ENCODE assay signal across 8 mouse cellular contexts in genomic region chr11:98372406-98372805, GRCm38 (mm10). TPM values are rescaled to one million over a fixed set of nuclear protein-coding genes. Genes with fewer than 3 reads are reported as not detected.
A peak's percentile ranks its signal among the peaks of the same experiment; 100 is the strongest.
DNase-seq lines count a peak whose midpoint lies in the region.

No protein-coding gene starts in this region.

- intact Hi-C loops in left cerebral cortex, postnatal 4 days (cut with DNase I): no loop called here
- intact Hi-C loops in gastrocnemius, postnatal 14 days (cut with DNase I; ENCODE audit: low total_unique reads): no loop called here

- DNase-seq in left cerebral cortex, postnatal 4 days: peak; percentile 73
- no peak for DNase-seq in left cerebral cortex, adult 11 months (ENCODE audit: low spot score)
- DNase-seq in MN1 (ENCODE audit: low spot score): peak; percentile 75
- peak; percentile 86 to 94 for DNase-seq in cerebellum, postnatal 10 days
- peak; percentile 60 for DNase-seq in gastrocnemius, postnatal 14 days
- DNase-seq in kidney, postnatal 14 days: peak; percentile 64
- peak; percentile 84 for DNase-seq in naive thymus-derived CD4-positive, alpha-beta T cell, adult 2 months (ENCODE audit: low read depth)
- DNase-seq in urinary bladder, postnatal 4 days (ENCODE audit: low spot score in 2 of 2): no peak

RNA-seq across cellular contexts. Expression of gene Tcap, which starts 11.2 kb away (rescaled TPM):
- total RNA-seq in left cerebral cortex, postnatal 4 days (2021): under 1 TPM; 0.56 to 0.64 TPM
- total RNA-seq in gastrocnemius, postnatal 14 days (2021): 1,000 to 10,000 TPM in 1 of 2 experiments, 100 to 1,000 TPM in 1; 673 to 1,120 TPM

RNA-seq across cellular contexts. Expression of gene Pnmt, which starts 13.8 kb away (rescaled TPM):
- 1 to 10 TPM in 1 of 2 experiments, not detected in 1; 1.0 TPM for total RNA-seq in left cerebral cortex, postnatal 4 days (2021)
- total RNA-seq in gastrocnemius, postnatal 14 days (2021): under 1 TPM; 0.39 to 0.53 TPM

RNA-seq across cellular contexts. Expression of gene Stard3, which starts 14.2 kb away (rescaled TPM):
- 10 to 100 TPM; 21.3 to 26.0 TPM for total RNA-seq in left cerebral cortex, postnatal 4 days (2021)
- total RNA-seq in gastrocnemius, postnatal 14 days (2021): 1 to 10 TPM; 7.3 to 9.4 TPM

RNA-seq across cellular contexts. Expression of gene Ppp1r1b, which starts 24.2 kb away (rescaled TPM):
- total RNA-seq in left cerebral cortex, postnatal 4 days (2021): 10 to 100 TPM; 52.3 to 53.4 TPM
- total RNA-seq in gastrocnemius, postnatal 14 days (2021): under 1 TPM; 0.20 to 0.29 TPM

RNA-seq across cellular contexts. Expression of gene Pgap3, which starts 27.9 kb away (rescaled TPM):
- total RNA-seq in left cerebral cortex, postnatal 4 days (2021): 1 to 10 TPM; 7.6 to 9.2 TPM
- total RNA-seq in gastrocnemius, postnatal 14 days (2021): 1 to 10 TPM; 2.2 to 2.9 TPM

Comparison
In these comparisons a context has a peak if more than half of its experiments do, and no peak if none do; other contexts are left out.
1. DNase-seq: peak in left cerebral cortex, postnatal 4 days (single experiment), MN1 (single experiment), cerebellum, postnatal 10 days (2 of 2), gastrocnemius, postnatal 14 days (single experiment), kidney, postnatal 14 days (single experiment) and naive thymus-derived CD4-positive, alpha-beta T cell, adult 2 months (single experiment); none in left cerebral cortex, adult 11 months (single experiment) and urinary bladder, postnatal 4 days (0 of 2).
2. RNA of gene Tcap, which starts 11.2 kb away (total RNA-seq): 673 to 1,120 TPM in gastrocnemius, postnatal 14 days; 0.56 to 0.64 TPM in left cerebral cortex, postnatal 4 days; every median in the first group is over 100 times any median in the second.